Mouse (Mus musculus): ENCODE data around the gene Gm45799.
A peak's percentile ranks its signal among the peaks of the same experiment; 100 is the strongest.

The Gm45799 gene

DNA sequence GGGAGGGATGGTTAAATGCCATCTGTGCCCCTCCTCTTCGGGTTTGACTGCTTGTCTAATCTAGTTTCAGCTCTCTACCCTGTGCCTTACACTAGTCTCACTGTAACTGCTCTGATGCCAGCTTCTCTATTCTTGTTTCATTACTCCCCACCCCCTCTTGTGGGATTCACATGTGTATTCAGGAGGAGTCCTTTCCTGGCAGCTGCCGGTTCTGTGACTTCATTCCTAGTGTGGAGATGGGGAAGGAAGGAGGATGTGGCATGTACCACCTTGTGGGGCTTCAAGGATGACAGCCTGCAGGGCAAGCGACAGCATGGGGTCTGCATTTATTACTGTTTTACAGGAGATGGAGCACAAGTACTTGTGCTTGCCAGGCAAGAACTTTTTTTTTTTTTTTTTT, 1.6 kb downstream of the Gm45799 start:
- DNase-seq (ENCODE audit: low spot score): no peak

DNA sequence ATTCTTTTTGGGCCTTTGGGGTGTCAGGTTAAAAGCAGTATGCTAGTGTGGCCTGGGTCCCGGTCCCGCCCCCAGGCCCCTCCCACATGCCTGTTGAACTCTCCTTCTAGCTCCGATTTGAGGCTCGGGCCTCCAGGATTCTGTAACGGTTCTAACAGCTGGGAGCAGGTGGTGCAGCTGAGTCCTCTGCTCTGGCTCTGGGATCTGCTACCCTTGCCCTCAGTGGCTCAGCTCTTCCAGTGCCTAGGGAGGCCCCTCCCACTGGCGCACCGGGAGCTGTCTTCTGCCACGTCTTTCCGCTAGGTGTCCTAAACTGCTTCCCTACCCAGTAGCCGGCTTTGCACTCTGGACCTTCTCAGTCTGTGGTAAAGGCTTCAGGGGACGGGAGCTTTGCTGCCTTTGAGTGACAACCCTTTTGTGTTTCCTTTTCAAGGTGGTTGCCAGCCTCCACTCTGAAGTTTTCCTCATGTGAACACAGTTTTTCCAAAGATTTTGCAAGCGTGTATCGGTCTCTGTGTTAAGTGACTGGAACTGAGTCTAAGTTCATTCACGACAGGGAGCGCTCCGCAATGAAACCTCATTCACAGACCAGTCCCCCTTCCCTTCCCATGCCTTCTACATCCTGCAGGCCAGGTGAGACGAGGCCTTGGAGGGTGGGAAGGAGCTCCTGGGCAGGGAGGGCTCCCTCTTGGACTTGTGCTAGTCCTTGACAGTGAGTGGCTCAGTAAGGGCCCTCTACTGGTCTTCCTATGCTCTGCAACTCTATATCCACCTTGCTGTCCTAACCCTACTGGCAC, 10.5 kb downstream of the Gm45799 start, which contains the start of gene Dnhd1:
Gene Dnhd1, plus strand, starts transcription at position 189 of the 797 bp plus-strand sequence.
- DNase-seq (ENCODE audit: low spot score): peak; percentile 76

- no peak for DNase-seq (ENCODE audit: low spot score)
Measured at GRCm38 (mm10) chr7:105685541-105686197, 45.3 kb downstream of the Gm45799 start.

- DNase-seq (ENCODE audit: low spot score): no peak
Measured at GRCm38 (mm10) chr7:105690875-105691274, 50.5 kb downstream of the Gm45799 start.

DNA sequence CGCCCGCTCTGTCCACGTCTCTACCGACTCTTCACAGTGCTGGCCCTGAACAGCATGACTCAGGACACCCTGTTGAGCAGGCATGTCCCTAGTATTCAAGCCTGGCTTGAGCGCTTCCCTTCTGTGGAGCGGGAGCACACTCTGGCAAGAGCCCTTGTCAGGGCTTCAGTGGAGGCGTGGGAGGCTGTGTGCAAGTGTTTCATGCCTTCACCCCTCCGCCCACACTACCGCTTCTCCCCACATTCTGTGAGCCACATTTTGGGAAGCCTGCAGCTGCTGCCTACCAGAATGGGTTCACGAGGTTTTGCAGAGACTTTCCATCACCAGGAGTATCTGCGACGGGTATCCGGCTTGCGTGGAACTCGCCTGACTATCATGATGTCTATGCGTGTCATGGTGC, 62.8 kb downstream of the Gm45799 start:
- no peak for DNase-seq (ENCODE audit: low spot score)

DNA sequence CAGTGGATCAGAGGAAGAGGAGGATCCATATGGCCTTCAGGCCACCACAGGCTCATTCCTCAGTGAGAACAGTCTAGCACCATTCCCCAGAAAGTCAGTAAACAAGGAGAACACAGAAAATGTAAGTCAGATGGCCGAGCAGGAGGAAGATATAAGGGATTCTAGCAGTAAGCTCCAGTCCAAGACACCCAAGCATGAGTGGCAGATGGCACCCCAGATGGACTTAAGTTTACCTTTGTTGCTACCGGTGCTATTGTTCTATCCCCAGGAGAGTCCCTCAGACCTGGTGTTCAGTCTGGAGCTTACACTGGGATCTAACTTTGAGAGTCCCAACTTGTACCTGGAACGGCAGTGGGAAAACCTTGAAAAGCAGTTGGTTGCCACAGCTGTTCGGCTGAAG, 63.5 kb downstream of the Gm45799 start:
- no peak for DNase-seq (ENCODE audit: low spot score)

GRCm38 (mm10) chr7:105708733-105709132, 68.4 kb downstream of the Gm45799 start:
- no peak for DNase-seq (ENCODE audit: low spot score)

DNA sequence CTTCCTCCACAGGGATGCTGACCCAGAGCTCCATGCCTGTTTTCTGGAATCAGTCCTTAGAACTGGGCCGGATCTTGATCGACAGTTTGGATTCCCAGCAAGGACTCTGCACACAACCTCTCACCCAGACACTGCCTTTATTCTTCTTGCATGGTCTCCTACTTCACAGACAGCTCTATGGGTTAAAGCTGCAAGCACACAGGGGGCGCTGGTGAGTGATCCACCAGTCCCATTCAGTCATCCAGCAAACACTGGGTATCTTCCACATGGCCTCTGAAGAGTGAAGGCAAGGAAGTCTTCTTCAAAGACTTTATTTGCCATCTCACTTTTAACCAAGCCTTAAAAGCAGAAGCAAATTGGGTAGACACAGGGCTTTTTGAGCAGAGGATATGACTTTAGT, 75.0 kb downstream of the Gm45799 start:
- no peak for DNase-seq (ENCODE audit: low spot score)

DNA sequence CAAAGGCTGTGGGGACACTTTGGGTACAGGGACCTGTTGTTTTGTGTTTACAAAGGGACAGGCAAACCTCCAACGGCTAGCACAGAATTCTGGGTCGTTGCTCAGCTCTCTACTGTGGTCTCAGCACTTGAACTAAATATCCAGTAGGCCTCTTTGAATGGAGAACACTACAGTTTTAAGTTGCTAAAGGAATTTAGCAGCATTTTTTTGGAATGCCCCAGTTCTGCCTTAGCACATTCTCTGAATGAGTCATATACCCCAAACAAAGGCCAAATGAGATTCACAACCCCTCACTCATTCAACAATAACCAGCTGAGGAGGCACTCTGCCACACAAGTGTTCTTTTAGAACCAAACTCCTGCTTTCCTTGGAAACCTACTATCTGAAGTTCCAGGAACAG, 81.6 kb downstream of the Gm45799 start:
- DNase-seq (ENCODE audit: low spot score): no peak

GRCm38 (mm10) chr7:105726144-105726979, 86.0 kb downstream of the Gm45799 start:
- DNase-seq (ENCODE audit: low spot score): peak; percentile 43

DNA sequence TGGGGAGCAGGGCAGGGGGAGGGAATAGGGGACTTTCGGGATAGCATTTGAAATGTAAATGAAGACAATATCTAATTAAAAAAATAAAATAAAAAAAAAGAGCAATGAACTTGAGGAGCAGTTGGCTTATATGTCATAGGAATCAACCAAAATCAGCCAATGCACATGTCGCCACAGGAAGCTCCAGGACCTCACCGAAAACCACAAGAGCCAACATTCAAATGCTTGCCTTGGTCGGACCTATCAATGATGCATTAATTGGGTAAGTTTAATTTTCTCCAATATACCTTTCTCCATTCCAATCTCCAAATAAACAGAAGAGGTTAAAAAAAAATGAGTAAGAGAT, 86.6 kb downstream of the Gm45799 start:
- no peak for DNase-seq (ENCODE audit: low spot score)

DNA sequence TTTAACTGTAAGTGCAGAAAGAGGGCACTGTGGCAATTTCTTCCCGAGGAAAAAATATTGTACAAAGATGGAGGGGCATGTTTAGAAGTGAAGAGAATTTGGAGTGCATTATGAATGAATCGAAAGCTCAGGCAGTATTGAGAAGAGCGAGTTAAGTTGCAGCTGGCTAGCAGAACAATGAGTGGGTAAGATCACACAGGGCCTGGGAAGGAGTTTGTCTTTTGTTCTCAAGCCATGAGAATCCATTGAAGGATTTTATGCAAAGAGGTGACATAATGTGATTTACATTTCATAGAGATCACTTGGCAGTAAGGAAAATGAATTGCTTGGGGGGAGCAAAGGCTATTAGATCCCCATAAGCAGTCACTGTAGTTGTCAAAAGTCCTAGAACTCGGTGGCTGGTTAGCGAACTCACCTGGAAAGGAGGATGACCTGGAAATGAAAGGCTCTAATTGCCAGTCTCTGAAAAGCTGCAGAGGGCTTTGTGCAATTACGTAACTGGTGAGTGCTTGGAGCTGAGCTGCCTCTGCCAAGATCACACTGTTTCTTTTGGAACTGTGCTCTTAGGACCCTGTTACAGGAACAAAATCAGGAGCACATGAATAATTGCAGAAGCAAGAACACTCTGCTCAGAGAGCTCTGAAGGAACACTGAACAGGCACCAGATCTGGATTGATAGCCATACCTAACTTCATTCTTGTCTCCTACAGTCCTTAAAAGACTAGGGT, 88.5 kb downstream of the Gm45799 start:
- no peak for DNase-seq (ENCODE audit: low spot score)

DNA sequence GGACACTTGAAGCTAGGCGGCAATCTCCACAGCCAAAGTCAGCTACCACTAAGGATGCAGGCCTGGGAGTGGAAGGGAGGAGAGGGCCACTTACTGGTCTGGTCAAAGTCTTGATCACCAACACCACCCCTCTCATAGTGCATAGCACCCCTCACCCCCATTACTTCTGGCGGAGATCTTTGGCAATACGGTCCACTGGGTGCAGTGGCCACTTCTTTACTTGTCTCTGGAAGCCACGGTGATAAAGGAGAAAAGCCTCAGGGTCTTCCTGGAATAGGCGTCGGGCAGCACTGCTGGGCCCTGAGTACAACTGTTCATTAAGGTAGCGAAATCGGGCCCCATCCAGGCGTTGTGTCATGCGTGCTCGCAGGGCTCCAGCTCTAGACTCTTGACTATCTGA, 93.5 kb downstream of the Gm45799 start:
- DNase-seq (ENCODE audit: low spot score): no peak

All from urinary bladder, postnatal 14 days (tissue).